Comparison of ENCODE assay signal across 22 mouse cellular contexts in the genomic region with DNA sequence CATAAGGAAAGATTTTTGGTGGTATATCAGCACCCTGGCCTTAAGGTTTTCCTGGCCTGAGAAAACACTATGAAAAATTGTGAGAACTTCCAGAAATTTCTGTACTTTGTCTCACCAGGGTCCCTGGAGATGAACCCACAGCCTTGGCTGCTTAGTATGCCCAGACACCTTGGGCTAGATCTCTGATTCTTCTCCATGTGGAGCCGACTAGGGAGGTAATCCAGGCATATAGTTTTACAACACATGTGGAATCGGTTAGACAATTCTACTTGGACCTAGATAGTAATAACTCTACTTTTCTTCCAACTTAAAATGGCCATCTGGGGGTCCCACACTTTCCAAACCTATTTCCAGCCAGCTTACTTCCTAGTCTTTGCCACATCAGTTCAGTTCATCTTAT.
DNase-seq lines count a peak whose midpoint lies in the region; ATAC-seq and TF ChIP-seq lines count a peak whose summit lies in the region.
"Had no signal": no experiment of that assay in that cellular context is flagged by ENCODE, and none has a peak within 500 bp of the region (broad histone marks: within the 10 kb centered on the region; RNA-seq: fewer than 3 reads in every experiment).

No protein-coding gene starts in this region.

- no peak overlapping the region for H3K27ac ChIP-seq in embryonic facial prominence, embryonic 14.5 days (replicated peaks; ENCODE audit: low read depth, low read length)
- H3K27ac ChIP-seq in embryonic facial prominence, embryonic 10.5 days (replicated peaks) = no peak overlapping the region
- H3K27ac ChIP-seq in limb, embryonic 13.5 days = no peak overlapping the region
- no peak overlapping the region for H3K27ac ChIP-seq in limb, embryonic 10.5 days
- no peak overlapping the region for H3K27ac ChIP-seq in limb, embryonic 14.5 days (replicated peaks; ENCODE audit: low read depth, low read length)
- H3K27ac ChIP-seq in midbrain, postnatal 0 days (ENCODE audit: low read depth, low read length) = no peak overlapping the region

- no peak for ATAC-seq in embryonic facial prominence, embryonic 14.5 days (ENCODE audit: low read depth)
- ATAC-seq in limb, embryonic 13.5 days (ENCODE audit: low FRiP score, low read depth) = peak; percentile 61; the same call in 1 of the 2 replicates
- ATAC-seq in limb, embryonic 14.5 days (ENCODE audit: low FRiP score, low read depth) = peak; percentile 50; the same call in 1 of the 2 replicates
- no peak for ATAC-seq in midbrain, postnatal 0 days (ENCODE audit: low FRiP score)
- ATAC-seq: activated CD4-positive, CD25-positive, alpha-beta regulatory T cell, adult 4 months; CD4-positive, CD25-positive, alpha-beta regulatory T cell, adult 4 months; Patski had no signal

- no peaks in the 10 kb centered on the region for H3K4me1 ChIP-seq in embryonic facial prominence, embryonic 14.5 days (ENCODE audit: control insufficient read depth, insufficient read depth, low read length)
- H3K4me1 ChIP-seq in embryonic facial prominence, embryonic 10.5 days = 0 out of 2 replicates have a peak, but pooled peaks cover 3% of the 10 kb centered on the region
- no peaks in the 10 kb centered on the region for H3K4me1 ChIP-seq in limb, embryonic 13.5 days
- no peaks in the 10 kb centered on the region for H3K4me1 ChIP-seq in limb, embryonic 10.5 days
- no peaks in the 10 kb centered on the region for H3K4me1 ChIP-seq in limb, embryonic 14.5 days (ENCODE audit: control insufficient read depth, insufficient read depth, low read length)
- no peaks in the 10 kb centered on the region for H3K4me1 ChIP-seq in midbrain, postnatal 0 days (ENCODE audit: insufficient read depth, low read length)

- 63% methylated on average over 2 of the region's 2 CpGs for WGBS in embryonic facial prominence, embryonic 14.5 days
- 73% methylated on average over 2 of the region's 2 CpGs for WGBS in embryonic facial prominence, embryonic 10.5 days
- 35% methylated on average over 2 of the region's 2 CpGs for WGBS in limb, embryonic 13.5 days
- 70% methylated on average over 2 of the region's 2 CpGs for WGBS in limb, embryonic 10.5 days
- 35% methylated on average over 2 of the region's 2 CpGs for WGBS in limb, embryonic 14.5 days
- 91% methylated on average over 2 of the region's 2 CpGs for WGBS in midbrain, postnatal 0 days

- TF ChIP-seq CTCF in midbrain, postnatal 0 days (IDR thresholded peaks at IDR 0.05) = no peak

- DNase-seq in embryonic facial prominence, embryonic 14.5 days (ENCODE audit: low spot score) = peak; percentile 51
- DNase-seq in embryonic facial prominence, embryonic 10.5 days (ENCODE audit: low spot score) = no peak
- peak; percentile 37 for DNase-seq in heart, adult 11 months
- no peak for DNase-seq in heart, adult 8-10 months (ENCODE audit: low spot score)
- no peak for DNase-seq in limb, embryonic 10.5 days (ENCODE audit: low spot score)
- peak; percentile 50 for DNase-seq in limb, embryonic 14.5 days (ENCODE audit: low spot score)
- no peak for DNase-seq in midbrain, postnatal 0 days (ENCODE audit: low spot score)
- DNase-seq: adrenal gland, adult 2 months; adrenal gland, adult 8-10 months; adrenal gland, postnatal 10 days; adrenal gland, postnatal 14 days; adrenal gland, postnatal 25 days; adrenal gland, postnatal 36 days; B cell, adult 2 months; cerebellum, adult 11 months; cerebellum, adult 11-12 months had no signal

- no peak for TF ChIP-seq POLR2A in limb, embryonic 14.5 days (IDR thresholded peaks at IDR 0.05; ENCODE audit: borderline replicate concordance, extremely low read depth, insufficient read depth, insufficient read length)

- H3K4me3 ChIP-seq in embryonic facial prominence, embryonic 14.5 days (ENCODE audit: low read depth, low read length) = no peak overlapping the region
- H3K4me3 ChIP-seq in embryonic facial prominence, embryonic 10.5 days = no peak overlapping the region
- H3K4me3 ChIP-seq in limb, embryonic 13.5 days = no peak overlapping the region
- H3K4me3 ChIP-seq in limb, embryonic 10.5 days = no peak overlapping the region
- H3K4me3 ChIP-seq in limb, embryonic 14.5 days (replicated peaks; ENCODE audit: low read length) = no peak overlapping the region
- H3K4me3 ChIP-seq in midbrain, postnatal 0 days (ENCODE audit: low read depth, low read length) = no peak overlapping the region

- no peaks in the 10 kb centered on the region for H3K9me3 ChIP-seq in embryonic facial prominence, embryonic 14.5 days (ENCODE audit: control insufficient read depth, low read length)
- no peaks in the 10 kb centered on the region for H3K9me3 ChIP-seq in embryonic facial prominence, embryonic 10.5 days
- H3K9me3 ChIP-seq in limb, embryonic 13.5 days = no peaks in the 10 kb centered on the region
- H3K9me3 ChIP-seq in limb, embryonic 10.5 days (replicated peaks) = no peaks in the 10 kb centered on the region
- no peaks in the 10 kb centered on the region for H3K9me3 ChIP-seq in limb, embryonic 14.5 days (ENCODE audit: control insufficient read depth, low read length)
- H3K9me3 ChIP-seq in midbrain, postnatal 0 days (ENCODE audit: low read length) = no peaks in the 10 kb centered on the region

- H3K27me3 ChIP-seq in embryonic facial prominence, embryonic 14.5 days (replicated peaks; ENCODE audit: control insufficient read depth, insufficient read depth, low read length) = no peaks in the 10 kb centered on the region
- no peaks in the 10 kb centered on the region for H3K27me3 ChIP-seq in embryonic facial prominence, embryonic 10.5 days (replicated peaks; ENCODE audit: low read depth, poor library complexity, severe bottlenecking)
- no peaks in the 10 kb centered on the region for H3K27me3 ChIP-seq in limb, embryonic 13.5 days
- no peaks in the 10 kb centered on the region for H3K27me3 ChIP-seq in limb, embryonic 10.5 days (ENCODE audit: low read depth, poor library complexity, severe bottlenecking)
- no peaks in the 10 kb centered on the region for H3K27me3 ChIP-seq in limb, embryonic 14.5 days (ENCODE audit: control insufficient read depth, insufficient read depth, low read length)
- H3K27me3 ChIP-seq in midbrain, postnatal 0 days (ENCODE audit: insufficient read depth, low read length) = no peaks in the 10 kb centered on the region
- H3K27me3 ChIP-seq: CH12.LX, Patski had no signal

- H3K4me2 ChIP-seq in embryonic facial prominence, embryonic 14.5 days (ENCODE audit: low read depth, low read length) = no peak overlapping the region
- no peak overlapping the region for H3K4me2 ChIP-seq in limb, embryonic 13.5 days (replicated peaks)
- H3K4me2 ChIP-seq in limb, embryonic 14.5 days (replicated peaks; ENCODE audit: low read depth, low read length, severe bottlenecking) = no peak overlapping the region
- H3K4me2 ChIP-seq in midbrain, postnatal 0 days (ENCODE audit: low read depth, low read length, poor library complexity, severe bottlenecking) = no peak overlapping the region

- H3K36me3 ChIP-seq in embryonic facial prominence, embryonic 14.5 days (ENCODE audit: control insufficient read depth, insufficient read depth, low read length) = no peaks in the 10 kb centered on the region
- no peaks in the 10 kb centered on the region for H3K36me3 ChIP-seq in embryonic facial prominence, embryonic 10.5 days (replicated peaks)
- H3K36me3 ChIP-seq in limb, embryonic 13.5 days = no peaks in the 10 kb centered on the region
- H3K36me3 ChIP-seq in limb, embryonic 10.5 days = no peaks in the 10 kb centered on the region
- H3K36me3 ChIP-seq in limb, embryonic 14.5 days (ENCODE audit: control insufficient read depth, insufficient read depth, low read length) = no peaks in the 10 kb centered on the region
- H3K36me3 ChIP-seq in midbrain, postnatal 0 days (ENCODE audit: insufficient read depth, low read length) = no peaks in the 10 kb centered on the region
- H3K36me3 ChIP-seq: G1E had no signal

- H3K9ac ChIP-seq in embryonic facial prominence, embryonic 14.5 days (ENCODE audit: low read depth, low read length) = no peak overlapping the region
- no peak overlapping the region for H3K9ac ChIP-seq in limb, embryonic 13.5 days
- H3K9ac ChIP-seq in limb, embryonic 14.5 days (ENCODE audit: low read depth, low read length, severe bottlenecking) = no peak overlapping the region
- no peak overlapping the region for H3K9ac ChIP-seq in midbrain, postnatal 0 days (replicated peaks; ENCODE audit: low read length, poor library complexity, severe bottlenecking)

Comparison
In these comparisons a context has a peak if more than half of its experiments do, and no peak if none do; other contexts are left out.
1. DNase-seq: peak in embryonic facial prominence, embryonic 14.5 days (single experiment), heart, adult 11 months (single experiment) and limb, embryonic 14.5 days (single experiment); none in embryonic facial prominence, embryonic 10.5 days (single experiment), heart, adult 8-10 months (single experiment), limb, embryonic 10.5 days (single experiment) and midbrain, postnatal 0 days (single experiment).
2. ATAC-seq: peak in limb, embryonic 13.5 days (single experiment) and limb, embryonic 14.5 days (single experiment); none in embryonic facial prominence, embryonic 14.5 days (single experiment) and midbrain, postnatal 0 days (single experiment).